Mouse (Mus musculus) ovary, postnatal 14 days (tissue): ENCODE results near the gene Serpinf2.

Experiments
- DNase-seq: peaks from one replicate; pipeline ENCODE4 v3.0.0; 2022; ENCODE audit warnings: low spot score

Gene Serpinf2

GRCm38 (mm10) chr11:75439363-75439762, at the start of gene Serpinf2:
Gene Serpinf2 (minus strand): TSS chr11:75439591.
- no peak for DNase-seq

DNA sequence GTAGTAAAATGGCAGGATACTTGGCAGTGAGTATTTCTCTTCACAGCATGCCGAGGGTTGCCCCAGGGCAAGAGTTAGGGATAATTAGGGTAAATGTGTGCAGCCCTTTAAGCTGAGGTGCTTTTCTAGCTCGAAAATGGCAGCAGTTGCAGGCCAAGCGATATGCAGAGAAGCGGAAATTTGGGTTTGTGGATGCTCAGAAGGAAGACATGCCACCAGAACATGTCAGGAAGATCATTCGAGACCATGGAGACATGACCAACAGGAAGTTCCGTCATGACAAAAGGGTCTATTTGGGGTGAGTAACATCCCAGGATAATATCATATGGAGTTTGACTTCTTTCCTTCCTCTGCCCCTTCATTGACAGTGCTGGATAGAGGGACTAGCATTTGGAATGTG, 48.1 kb upstream of the Serpinf2 start:
- no peak for DNase-seq

- peak; percentile 96 for DNase-seq
Measured at GRCm38 (mm10) chr11:75486601-75487285, 47.4 kb upstream of the Serpinf2 start, which contains the start of gene Prpf8. Gene Prpf8 (plus strand): TSS chr11:75486816.

DNA sequence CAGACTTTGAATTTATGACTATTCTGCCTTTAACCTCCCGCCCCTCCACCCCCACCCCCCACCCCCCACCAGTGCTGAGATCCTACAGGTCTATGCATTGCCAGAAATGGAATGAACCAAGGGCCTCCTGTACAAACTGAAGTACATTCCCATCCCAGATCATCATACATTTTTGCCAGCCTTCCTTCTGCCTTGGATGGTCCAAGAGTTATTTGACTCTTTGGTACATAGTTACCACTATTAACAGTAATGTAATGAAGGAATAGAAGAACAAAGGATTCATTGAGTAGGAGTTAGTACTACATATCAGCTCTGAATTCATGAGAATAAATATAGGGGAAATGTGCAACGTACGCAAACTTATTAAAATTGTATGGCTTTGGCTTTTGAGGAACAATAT, 46.8 kb upstream of the Serpinf2 start:
- DNase-seq, result no peak

DNA sequence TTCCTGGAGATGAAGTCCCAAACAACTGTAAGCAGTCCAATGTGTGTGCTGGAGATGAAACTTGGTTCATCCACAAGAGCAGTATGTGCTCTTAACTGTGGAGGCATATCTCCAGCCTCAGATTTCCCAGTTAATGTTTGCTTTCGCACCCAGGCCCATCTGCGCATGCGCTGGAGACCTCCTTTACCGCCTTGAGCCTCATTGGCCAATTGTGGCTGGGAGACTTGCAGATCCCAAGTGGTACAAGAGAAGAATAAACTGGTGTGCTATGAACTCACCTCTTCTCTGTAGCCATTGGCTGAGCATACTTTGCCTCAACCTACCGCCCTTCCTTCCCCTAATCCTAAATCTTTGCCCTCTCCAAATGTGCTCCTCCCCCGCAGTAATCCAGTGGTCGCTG, 34.0 kb upstream of the Serpinf2 start:
- no peak for DNase-seq

- DNase-seq, result no peak
Measured at GRCm38 (mm10) chr11:75472469-75473081, 33.2 kb upstream of the Serpinf2 start.

DNA sequence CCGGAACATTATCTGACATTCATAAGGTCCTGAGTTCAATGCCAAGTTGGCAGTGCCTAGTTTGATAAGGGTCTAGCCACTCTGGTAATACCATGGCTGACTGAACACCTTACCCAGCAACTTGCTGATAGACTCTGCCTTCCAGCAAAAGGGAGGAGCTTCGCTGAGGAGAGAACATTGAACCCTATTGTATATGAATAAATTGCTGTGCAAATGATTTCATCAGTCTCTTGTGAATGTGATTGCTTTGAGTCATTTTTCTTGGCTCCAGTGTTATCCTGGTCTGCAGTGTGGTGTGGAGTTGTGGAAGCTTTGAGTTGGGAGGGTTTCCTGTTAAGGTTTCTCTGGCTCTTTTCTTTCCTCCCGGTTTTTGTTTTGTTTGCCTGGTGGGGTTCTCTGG, 31.3 kb upstream of the Serpinf2 start:
- DNase-seq, result no peak

DNA sequence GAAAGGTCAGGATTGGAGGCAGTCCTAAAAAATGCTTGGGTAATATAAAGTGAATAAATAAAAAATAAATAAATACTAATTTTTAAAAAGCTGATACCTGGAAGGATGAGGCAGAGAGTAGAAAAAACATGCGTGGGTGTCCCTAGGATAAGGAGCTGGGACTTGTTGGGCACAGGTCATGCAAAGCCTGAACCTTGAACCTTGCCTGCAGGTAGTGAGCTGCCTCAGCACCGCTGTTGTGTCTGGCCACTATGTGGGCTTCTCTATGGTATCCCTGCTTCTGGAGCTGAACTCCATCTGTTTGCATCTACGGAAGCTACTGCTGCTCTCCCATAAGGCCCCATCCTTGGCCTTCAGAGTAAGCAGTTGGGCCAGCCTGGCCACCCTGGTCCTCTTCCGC, 29.9 kb upstream of the Serpinf2 start:
- DNase-seq, result no peak

GRCm38 (mm10) chr11:75468410-75468809, 29.0 kb upstream of the Serpinf2 start:
- no peak for DNase-seq

- no peak for DNase-seq
Measured at GRCm38 (mm10) chr11:75467512-75468215, 28.3 kb upstream of the Serpinf2 start.

DNA sequence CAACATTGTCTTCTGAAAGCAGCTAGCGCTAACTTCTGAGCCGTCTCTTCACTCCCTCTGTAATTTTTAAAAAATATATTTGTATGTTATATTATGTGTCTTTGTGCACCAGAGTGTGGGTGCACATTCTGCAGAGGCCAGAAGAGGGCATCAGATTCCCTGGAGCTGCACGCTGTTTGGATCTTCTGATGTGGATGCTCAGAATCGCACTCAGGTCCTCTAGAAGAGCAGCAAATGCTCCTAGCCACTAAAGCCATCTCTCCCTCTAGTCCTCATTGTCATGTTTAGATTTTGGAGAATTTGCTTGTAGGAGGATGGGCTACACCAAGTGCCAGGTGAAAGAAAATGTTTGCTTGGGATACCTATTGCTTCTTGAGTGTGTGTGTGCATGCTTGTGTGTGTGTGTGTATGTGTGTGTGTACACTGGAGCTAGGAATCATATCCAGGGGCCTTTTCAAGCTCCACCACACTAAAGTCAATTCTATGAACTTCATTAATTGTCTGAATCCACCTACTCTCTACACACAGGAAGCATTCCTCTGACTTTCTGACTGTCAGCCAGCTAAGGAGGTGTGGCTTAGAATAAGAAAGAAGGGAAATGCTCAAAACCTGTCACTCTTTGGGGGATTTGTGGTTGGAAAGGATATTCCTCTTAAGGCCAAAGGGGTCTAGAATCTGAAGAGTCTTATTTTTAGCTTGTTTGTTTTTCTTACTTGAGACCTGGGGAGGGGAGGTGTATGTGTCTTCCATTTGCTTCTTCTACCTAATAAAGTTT, 27.5 kb upstream of the Serpinf2 start:
- DNase-seq, result no peak

DNA sequence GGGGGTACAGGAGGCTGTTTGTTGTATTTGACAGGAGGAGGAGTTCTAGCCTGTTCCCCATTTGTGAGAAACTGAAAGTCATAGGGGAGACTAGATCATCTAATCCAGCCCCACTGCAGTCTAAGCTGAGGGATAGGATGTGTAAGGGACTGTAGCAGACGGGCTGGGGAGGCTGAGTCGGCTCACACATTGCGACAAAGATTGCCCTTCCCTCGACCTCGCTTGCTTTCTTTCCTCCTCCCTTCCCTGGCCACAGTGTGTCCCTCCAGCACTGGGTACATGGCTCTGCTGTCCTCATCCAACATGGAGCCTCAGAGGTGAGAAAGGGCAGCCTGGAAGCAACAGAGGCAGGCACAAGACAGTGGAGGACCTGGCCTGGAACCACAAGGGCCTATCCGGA, 25.7 kb upstream of the Serpinf2 start:
- no peak for DNase-seq

DNA sequence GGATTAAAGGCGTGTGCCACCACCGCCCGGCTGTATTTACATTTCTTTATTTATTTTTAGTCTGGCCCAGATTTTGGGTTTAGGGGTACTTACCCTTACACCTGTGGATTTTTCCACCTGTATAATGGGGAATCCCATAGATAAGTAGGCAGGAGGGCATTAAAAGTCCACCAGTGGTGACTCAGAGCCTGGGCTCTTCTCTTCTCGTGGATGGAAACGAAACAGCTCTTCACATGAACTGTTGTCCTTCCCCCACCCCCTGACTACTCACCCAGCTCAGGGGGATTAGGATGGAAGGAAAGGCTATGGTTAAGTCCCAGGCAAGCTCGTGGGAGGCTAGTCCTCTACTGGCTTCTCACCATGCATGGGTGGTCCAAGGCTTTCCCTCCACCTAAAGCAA, 25.0 kb upstream of the Serpinf2 start:
- DNase-seq, result no peak

- no peak for DNase-seq
Measured at GRCm38 (mm10) chr11:75463624-75464023, 24.2 kb upstream of the Serpinf2 start.

DNA sequence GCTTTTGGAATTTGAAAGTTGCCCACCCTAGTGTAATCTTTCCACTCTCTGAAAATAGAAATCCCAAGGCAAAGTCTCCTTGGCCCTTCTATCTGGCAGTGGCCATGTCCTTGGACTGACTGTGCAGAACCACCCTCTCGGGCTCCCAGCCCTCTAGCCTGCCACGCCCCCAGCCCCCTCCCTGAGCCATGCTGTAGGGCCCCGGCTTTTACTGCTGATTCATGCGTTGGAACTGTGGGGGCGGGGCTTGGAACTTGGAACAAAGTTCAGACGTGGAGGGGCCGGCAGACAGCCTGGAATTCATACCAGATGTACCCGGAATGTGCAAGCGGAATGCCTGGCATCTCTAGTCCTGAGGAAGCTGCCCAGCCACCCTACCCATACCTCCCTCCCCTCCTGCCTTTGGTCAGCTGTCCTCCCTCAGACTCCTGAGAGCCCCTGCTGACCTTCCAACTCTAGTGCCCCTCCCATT, 23.5 kb upstream of the Serpinf2 start:
- peak; percentile 69 for DNase-seq

DNA sequence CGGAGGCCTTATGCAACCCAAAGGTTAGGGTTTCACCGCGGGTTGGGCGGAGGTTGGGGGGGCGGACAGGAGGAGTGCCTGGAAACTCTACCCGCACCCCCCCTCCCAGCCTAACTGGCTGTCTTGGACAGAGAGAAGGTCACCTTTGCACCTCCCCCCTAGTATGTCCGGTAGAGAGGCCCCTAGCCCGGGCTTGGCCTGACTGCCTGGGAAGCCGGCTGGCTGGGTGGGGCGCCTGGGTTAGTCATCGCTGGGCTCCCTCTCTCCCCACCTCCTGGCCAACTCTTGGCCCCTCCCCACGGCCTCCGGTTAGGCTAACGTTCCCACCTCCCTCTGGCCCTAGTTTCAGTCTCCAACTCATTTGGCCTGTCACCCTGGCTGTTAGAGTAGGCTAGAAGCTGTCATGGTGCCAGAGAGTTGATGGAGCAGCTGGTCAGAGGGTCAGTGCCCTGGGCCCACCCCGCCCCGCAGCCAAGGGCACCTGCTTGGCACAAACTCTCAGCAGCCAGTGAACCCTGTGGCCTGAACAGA, 22.9 kb upstream of the Serpinf2 start:
- peak; percentile 46 for DNase-seq

DNA sequence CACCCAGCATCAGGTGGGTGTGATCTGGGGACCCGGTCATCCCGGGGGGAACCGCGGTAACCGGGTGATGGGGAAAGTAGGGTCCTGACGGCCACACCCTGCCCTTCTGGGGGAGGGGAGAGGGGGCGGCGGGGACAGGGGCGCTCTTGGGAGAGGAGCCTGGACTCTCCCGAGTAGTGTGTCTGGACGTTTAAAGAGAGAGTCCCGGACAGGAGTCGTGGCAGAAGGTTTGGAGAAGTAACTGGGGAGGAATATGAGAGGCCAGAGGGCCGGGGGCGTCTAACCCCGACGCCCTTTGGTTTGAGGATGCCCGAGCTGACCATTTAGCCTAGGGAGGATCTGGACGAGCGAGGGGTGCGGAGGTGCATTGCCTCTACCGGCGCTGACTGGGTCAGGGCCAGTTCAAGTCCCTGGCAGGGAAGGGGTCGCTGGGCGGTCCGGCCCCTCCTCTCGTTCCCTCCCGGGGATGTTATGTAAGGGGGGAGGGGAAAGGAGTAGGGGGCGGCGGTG, 22.4 kb upstream of the Serpinf2 start:
- peak; percentile 35 for DNase-seq

DNA sequence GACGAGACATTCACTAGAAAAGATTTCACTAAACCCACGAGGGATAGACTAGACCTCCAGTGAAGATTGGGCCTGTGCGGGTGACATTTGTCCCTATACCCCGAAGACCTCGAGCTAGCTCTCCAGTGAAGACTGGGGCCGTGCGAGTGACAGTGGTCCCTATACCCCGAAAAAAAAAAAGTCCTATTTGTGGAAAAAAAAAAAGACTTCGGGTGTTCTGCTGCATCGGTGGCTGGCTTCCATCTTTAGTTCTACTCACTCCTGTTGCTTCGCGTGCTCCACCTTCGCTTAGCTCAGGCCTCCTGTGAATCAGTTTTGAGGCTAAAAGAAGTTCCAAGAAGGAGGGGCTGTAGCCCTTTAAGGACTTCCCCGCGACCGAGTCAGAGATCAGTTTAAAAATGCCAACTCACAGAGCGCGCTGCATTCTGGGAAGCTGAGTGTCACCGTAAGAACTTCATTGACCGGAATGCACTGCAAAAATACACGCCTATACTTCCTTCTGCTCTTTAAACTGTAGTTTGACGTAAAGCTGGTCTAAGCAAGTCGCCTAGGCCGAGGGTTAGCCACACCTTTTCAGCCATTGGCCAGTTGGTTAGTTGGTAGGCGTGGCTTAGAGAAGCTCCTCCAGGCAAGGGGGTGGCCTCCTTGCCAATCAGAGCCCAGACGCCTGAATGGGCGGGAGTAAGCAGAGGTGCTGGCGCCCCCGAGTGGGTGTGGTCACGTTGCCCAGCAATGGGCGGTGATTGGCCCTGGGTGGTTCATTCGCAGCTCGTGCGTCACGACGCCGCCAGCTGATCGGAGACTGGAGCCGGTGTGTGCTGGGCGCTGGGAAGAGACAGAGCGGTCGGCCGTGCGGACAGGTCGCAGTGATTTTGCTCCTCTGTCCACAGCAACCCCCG, 21.7 kb upstream of the Serpinf2 start, which contains the start of gene Tlcd2:
TSS of gene Tlcd2 (plus strand) at position 872 of the 899 bp plus-strand sequence.
- peak; percentile 95 for DNase-seq

DNA sequence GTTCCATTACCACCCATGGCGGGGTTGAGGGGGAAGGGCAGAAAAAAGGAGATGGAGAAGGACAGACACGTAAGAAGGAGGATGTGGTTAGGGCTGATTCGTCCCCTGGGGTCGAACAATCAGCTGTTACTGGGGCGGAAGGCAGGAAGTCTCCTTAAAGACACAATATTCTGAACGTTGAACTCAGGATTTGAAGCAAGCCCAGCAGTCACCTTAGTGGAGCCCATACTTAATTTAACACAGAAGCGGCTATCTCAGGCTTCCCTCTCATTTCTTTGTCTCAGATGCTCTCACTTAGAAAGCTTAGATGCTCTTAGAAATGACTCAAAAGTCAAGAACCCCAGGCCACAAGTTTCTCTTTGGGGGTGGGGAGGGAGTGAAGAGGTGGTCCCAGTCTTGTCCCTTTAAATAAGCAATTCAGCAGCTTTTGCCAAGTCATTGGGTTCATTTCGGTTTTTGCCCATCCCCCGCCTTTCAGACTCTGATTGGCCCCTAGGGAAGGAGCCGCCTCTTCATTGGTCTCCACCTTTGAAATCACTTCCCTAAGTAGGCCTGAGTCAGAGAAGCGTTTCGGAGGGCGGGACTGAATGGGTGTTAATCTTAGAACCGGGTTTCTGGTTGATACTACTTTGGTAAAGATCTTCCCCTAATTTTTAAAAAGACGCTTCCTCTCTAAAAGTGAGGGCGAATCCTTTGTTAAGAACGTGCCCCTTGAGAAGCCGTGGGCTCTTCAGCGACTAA, 20.9 kb upstream of the Serpinf2 start:
- peak; percentile 76 for DNase-seq

GRCm38 (mm10) chr11:75459751-75460102, 20.3 kb upstream of the Serpinf2 start:
- DNase-seq, result no peak
